Mouse (Mus musculus): ENCODE results near the gene Gga1.

- TF ChIP-seq USF1 (IDR thresholded peaks at IDR 0.05; ENCODE audit: low read depth) (no peak), CEBPB (IDR thresholded peaks at IDR 0.05; ENCODE audit: low read depth) (no peak), CTCF (IDR thresholded peaks at IDR 0.05; ENCODE audit: control insufficient read depth, insufficient read depth, insufficient read length) (no peak), MAX (IDR thresholded peaks at IDR 0.05) (no peak), MYOG (IDR thresholded peaks at IDR 0.05; ENCODE audit: control insufficient read depth, extremely low read depth, insufficient read length) (no peak), MYOD1 (IDR thresholded peaks at IDR 0.05; ENCODE audit: control insufficient read depth, insufficient read length, low read depth) (no peak), FOSL1 (IDR thresholded peaks at IDR 0.05; ENCODE audit: insufficient read depth, low read length, poor library complexity, severe bottlenecking) (no peak)
Measured at GRCm38 (mm10) chr15:78922700-78923099, 45.7 kb downstream of the Gga1 start.

Measured in C2C12 (cell line).